Mouse (Mus musculus) layer of hippocampus, adult 9-10 months (tissue): ENCODE results near the gene Ybx1.

Experiments
- DNase-seq: peaks from one replicate; pipeline ENCODE4 v3.0.0; 2022; ENCODE audit warnings: low spot score

Gene Ybx1

GRCm38 (mm10) chr4:119274627-119275026 lies 19.8 kb downstream of the Ybx1 start:
- no peak for DNase-seq

DNA sequence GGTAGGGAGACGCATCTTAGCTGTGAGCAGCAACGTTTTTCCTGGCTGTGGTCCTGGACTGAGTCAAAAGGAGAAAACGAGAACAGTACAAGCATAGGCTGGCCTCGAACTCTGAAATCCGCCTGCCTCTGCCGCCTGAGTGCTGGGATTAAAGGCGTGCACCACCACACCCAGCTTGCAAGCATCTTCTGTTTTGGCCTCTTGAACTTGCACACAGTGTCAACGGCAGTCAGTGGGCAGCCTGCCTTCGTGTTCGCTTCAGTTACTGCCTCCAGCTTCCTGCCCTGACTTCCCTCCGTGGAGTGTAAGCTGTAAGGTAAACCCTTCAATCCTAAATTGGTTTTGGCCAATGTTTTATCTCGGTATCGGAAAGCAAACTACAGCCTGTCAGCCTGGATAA lies 27.8 kb downstream of the Ybx1 start:
- DNase-seq, result no peak

DNA sequence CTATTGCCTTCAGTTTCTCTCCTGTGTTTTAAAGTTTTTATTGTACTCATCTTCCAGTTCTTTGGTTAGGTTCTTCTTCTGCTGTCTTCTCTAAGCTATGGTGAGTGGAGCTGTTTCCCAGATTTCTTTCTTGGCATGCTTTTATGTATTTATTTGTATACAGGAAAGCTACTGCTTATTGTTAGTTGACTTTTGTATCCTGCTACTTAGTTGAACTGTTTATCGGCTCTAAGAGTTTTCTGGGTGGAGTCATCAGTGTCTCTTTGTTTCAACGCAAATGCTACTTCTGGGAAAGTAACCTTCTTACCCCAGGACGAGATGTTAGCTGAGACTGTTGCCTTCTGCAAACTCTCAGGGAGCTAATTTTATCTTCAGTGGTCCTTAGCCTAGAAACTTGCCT lies 30.9 kb downstream of the Ybx1 start:
- DNase-seq, result no peak

- DNase-seq, result no peak
Observed at GRCm38 (mm10) chr4:119262483-119262882, 31.9 kb downstream of the Ybx1 start.

DNA sequence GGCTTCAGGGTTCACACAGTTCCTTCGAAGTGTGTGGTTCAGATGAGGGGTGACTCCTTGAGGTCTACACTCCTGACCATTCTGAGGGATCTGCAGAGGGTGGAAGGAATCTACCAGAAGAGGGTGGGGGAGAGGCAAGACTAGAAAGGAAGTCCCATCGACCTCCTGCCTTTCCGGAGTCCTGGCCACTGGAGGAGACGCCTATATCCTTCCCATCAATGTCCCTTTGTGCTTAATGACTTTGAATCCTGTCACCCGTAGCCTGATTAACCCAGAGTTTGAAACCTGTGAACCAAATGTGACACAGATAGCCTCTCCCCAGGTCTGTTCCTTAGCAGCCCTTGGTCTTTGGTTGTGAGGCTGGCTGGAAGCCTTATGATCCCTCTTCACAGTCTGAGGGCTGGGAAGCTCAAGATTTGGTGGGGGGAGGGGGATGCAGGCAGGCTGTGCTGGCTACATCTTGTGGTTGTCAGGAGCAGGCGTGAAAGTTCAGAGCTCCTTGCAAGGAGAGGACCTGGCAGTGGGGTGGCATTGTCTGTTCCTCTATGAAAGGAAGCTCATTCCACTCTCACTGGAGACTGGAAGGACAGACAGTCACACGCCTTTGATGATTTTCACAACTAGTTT lies 33.2 kb downstream of the Ybx1 start:
- DNase-seq, result no peak

DNA sequence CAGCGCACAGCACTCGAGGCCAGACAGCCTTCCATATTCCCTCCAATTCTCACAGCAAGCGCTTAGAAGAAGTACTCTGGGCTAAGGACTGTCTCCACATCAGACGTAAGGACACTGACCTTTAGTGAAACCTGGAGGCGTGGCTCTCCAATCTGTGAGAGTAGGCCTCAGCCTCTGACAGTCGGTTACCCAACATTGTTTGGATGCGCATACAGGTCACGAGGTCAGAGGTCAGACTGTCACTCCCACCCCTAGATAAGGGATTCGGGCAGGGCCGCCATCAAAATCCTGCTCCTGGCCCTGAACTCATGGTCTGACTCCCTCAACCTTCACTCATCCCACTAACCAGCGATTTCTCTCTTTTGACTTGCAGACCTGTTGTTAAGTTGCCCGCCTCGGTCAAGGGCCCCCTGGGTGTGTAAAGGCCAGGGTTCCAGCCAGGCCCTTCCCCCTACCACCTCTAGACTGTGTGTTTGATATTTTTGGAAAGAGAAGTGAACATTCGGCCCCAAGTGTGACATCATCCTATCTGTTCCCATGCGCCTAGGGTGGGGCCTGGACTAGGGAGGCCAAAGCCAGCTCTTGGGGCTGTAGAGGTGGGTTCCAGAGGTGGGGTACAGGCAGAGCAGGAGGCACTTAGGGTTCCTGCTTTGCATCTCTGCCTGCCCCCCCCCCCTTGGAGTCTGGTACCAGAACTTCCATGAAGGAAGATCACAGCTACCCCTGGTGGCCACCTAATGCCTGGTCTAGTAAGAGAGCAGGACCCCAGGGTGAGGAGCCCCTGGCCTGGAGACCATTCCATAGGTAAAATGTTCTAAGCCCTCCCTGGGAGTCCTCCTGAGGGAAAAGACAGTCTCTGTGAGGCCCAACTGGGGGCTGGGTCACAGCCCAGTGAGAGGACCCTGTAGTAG lies 34.8 kb downstream of the Ybx1 start:
- DNase-seq, result no peak

GRCm38 (mm10) chr4:119257083-119257482 lies 37.3 kb downstream of the Ybx1 start:
- DNase-seq, result no peak

DNA sequence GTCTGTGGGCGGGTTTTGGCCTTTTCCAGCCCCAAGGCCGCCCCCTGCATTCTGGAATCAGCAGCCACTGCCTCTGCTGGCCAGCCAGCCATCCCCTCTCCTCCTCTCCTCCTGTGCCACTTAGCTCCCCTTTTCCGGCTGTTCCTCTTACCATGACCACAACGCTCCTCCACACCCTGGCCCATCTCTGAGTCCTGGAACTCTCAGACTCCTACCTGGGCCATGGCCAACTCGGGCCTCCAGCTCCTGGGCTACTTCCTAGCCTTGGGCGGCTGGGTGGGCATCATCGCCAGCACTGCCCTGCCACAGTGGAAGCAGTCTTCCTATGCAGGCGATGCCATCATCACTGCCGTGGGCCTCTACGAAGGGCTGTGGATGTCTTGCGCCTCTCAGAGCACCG lies 39.1 kb downstream of the Ybx1 start, which contains the start of gene Cldn19:
Cldn19 (plus strand) TSS at position 64 of the 400 bp plus-strand sequence.
- no peak for DNase-seq

DNA sequence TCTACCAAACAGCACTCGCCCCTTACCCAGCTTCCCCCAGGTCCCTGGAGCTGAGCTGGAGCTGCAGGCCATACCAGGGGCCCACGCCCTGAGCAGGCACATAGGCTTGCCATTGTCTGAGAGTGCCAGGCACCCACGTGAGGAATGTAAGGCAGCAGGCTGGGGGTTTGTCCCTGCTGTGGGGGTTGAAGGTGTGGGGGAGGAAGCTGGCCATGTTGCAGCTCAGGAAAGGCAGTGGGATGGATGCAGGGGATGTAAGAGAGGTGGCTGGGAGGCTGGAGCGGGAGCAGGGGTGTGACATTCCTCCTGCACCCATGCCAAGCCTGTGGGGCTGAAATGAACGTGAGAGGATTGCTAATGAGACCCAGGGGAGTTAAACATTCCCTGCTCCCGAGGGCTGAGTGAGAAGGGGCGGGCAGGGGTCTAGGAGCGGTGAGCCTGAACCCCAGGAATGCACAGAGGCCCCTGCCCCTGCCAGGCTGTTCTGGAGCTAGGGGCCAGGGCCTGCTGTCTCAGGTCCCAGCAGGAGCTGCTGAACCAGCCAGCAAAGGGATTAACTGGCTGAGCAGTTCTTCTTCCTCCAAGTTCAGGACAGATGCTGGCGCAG lies 40.3 kb downstream of the Ybx1 start:
- DNase-seq, result no peak

DNA sequence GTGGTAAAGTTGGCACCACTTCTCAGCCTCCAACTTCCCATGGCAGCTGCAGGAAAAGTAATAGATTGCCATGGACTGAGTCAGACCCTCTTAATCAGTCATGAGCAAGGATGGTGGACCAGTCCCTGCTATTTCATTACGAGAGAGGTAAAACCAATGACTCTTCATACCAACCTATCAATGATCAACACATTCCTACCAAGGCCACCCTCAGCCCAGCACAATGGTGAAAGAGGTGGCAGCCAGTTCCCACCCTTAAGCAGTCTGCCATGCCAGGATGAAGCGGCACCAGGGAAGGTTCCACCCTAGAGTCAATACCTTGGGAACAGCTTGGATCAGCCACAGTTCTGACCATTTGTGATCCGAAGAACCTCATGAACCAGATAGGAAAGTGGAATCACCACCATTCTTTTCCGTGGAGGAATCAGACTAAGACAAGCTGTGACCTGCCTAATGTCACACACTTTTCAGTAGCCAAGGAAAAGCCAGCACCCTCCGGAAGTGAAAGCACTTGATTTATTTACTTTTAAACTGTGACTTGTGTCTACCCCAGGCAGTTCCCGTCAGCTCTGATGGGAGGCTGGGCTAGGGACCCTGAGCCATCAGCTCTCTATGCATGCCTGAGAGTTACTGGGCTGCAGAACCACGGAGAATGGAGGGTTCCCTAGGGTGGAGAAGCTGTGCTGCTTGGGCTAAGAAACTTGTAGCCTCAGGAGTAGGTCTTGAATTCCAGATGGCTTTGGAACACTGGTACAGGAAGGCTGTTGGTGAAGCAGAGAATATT lies 42.2 kb downstream of the Ybx1 start:
- DNase-seq, result no peak

- DNase-seq, result no peak
Observed at GRCm38 (mm10) chr4:119248407-119248965, 45.9 kb downstream of the Ybx1 start.

DNA sequence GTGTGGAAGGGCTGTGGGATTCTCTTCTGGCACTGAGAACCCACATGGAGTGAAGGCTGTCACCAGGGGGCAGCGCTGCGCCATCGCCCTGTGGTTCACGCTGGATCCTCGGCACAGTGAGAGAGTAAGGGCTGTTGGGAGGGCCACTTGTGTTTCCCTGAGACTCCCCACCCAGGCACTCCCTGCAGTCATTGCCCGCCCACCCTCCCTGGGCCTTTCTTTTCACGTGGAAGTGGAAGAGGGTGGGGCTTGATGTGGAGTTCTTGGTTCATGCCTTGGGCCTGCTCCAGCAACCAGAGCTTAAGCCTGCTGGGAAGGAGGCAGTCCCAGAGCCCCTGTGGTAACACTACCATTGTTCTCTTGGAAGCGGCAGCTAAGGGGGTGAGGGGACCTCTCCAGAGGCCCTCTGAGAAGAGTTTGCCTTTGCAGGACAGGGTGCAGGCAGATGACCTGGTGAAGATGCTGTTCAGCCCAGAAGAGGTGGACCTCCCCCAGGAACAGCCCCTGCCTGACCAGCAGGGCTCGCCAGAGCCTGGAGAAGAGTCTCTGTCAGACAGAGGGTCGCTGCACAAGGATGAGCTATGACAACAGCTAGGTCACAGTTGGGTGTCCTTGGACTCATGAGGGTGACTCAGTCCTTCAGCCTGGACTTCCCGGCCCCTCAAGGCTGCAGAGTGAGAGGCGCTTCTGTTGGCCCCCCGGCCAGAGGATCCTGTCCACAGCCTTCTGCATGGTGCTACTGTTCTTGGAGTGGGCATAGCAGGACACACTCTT lies 46.8 kb downstream of the Ybx1 start:
- no peak for DNase-seq

- no peak for DNase-seq
Observed at GRCm38 (mm10) chr4:119246688-119247225, 47.6 kb downstream of the Ybx1 start.

- DNase-seq, result no peak
Observed at GRCm38 (mm10) chr4:119245961-119246360, 48.4 kb downstream of the Ybx1 start.

- no peak for DNase-seq
Observed at GRCm38 (mm10) chr4:119245556-119245955, 48.8 kb downstream of the Ybx1 start.

DNA sequence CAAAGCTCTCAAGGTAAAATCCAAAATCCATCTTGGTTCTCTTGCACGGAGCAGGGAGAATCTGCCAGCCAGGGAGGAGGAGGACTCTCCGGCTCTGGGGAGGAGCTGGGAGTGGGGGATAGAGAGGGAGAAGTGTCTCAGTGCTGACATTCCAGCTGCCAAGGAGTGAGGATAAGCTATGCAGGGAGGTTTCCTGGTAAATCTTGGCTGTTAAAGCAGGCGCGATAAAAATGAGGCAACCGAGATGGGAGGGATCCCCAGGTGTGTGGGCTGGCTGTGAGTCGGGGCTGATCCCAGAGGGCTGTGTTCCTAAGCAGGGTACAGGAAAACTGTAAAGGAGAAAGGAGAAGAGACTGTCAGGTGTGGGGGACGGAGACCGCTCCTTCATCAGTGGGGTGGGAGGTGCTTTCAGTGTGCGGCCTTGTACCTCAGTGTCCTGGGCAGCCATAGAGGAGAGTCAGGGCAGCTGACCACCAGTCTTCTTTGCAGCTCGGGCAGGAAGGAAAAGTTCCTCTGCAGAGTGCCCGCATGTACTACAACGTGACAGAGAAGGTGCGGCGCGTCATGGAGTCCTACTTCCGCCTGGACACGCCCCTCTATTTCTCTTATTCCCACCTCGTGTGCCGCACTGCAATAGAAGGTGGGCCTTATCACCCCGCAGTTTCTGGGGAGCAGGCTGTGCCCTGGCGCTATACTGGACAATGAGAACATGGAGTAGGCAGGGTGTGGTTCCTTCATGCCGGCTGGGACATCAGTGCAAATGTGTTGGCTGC lies 49.8 kb downstream of the Ybx1 start:
- DNase-seq, result no peak

GRCm38 (mm10) chr4:119242571-119242970 lies 51.8 kb downstream of the Ybx1 start:
- no peak for DNase-seq

GRCm38 (mm10) chr4:119241664-119242063 lies 52.7 kb downstream of the Ybx1 start:
- no peak for DNase-seq

DNA sequence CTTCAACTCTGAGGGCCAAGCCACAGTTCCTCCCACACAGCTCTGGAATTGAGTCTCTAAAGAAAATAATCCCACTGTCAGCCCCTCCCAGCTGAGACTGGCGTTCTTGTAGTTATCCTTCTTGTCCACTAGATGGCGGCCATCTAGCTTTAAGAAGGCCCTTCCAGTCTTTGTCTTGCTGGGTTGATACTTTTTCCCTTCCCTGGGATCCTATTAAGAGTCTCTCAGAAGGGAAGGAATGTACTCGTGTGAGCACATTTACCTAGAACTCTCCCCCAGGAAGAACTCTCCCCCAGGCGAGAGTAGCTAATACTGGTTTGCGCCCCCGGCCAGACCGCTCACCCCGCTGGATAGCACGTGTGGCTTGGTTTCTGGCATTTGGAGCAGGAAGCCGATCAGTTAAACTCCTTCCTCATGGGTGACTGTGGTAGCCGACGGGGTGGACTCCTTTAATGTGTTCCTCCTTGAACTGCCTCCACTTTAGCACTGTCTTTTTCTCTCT lies 55.2 kb downstream of the Ybx1 start:
- DNase-seq, result no peak

GRCm38 (mm10) chr4:119238661-119239060 lies 55.7 kb downstream of the Ybx1 start:
- DNase-seq, result no peak
